Mouse (Mus musculus): ENCODE data around the gene Lmntd1. TPM values are rescaled to one million over a fixed set of nuclear protein-coding genes. Genes with fewer than 3 reads are reported as not detected.

The Lmntd1 gene
- polyA plus RNA-seq, 1 experiment = 0.04 TPM

DNA sequence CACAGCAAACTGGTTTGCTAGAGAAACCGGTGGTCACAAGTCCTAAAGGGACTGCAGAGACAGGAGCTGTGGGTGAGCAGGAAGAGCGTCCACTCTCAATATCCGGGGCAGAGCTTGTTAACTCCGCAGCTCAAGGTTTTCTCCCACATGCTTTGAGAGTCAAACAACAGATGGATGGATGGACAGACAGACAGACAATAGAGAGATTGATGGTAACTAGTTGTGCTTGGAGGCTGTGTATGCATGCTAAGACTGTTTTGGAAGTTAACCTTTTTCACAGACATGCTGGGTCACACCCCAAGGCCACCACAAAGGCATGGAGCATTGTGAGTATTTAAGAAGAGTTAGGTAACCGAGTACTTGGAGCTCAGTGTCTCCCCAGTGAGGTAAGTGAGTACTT is 5.4 kb downstream of the Lmntd1 start:
- TF ChIP-seq CTCF (IDR thresholded peaks at IDR 0.05; ENCODE audit: extremely low read depth, insufficient read depth, insufficient read length, insufficient replicate concordance) = no peak
- TF ChIP-seq POLR2A (IDR thresholded peaks at IDR 0.05; ENCODE audit: low read depth, low read length) = no peak
- whole genome bisulfite sequencing = 92% methylated on average over 5 of the region's 5 CpGs
- no peak overlapping the region for H3K4me3 ChIP-seq (ENCODE audit: extremely low read depth, insufficient read depth, insufficient read length)
- no peak overlapping the region for H3K27ac ChIP-seq (ENCODE audit: insufficient read depth, low read length)
- H3K27me3 ChIP-seq (ENCODE audit: control insufficient read depth, insufficient read depth, low read length) = no peaks in the 10 kb centered on the region
- H3K36me3 ChIP-seq (ENCODE audit: control insufficient read depth, insufficient read depth, low read length) = no peaks in the 10 kb centered on the region
- H3K4me1 ChIP-seq (ENCODE audit: control insufficient read depth, insufficient read depth, insufficient read length) = no peaks in the 10 kb centered on the region
- DNase-seq (ENCODE audit: low read depth in 1 of 2, low spot score in 2 of 2) = no peak

DNA sequence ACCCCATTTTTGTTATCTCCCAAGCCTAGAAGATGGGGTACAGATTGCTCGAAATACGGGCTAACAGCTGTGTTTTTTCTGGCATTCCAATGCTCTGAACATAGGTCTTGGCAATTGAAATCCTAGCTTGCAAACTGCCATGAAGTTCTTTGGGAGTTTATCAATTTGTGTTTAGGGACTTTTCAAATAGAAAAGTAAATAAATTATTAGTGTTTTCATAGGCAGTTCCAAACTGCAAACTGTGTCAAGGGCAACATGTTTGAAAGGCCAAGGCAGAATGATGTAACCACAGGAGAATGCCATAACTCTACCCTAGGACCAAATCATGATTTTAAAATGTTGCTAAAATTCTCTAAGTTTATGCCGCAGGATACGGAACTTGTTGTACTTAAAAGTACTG is 6.4 kb downstream of the Lmntd1 start:
- 94% methylated on average over 4 of the region's 4 CpGs for WGBS
- no peak for DNase-seq (ENCODE audit: low read depth in 1 of 2, low spot score in 2 of 2)
- no peaks in the 10 kb centered on the region for H3K27me3 ChIP-seq (ENCODE audit: control insufficient read depth, insufficient read depth, low read length)
- H3K4me1 ChIP-seq (ENCODE audit: control insufficient read depth, insufficient read depth, insufficient read length) = no peaks in the 10 kb centered on the region
- no peak overlapping the region for H3K4me3 ChIP-seq (ENCODE audit: extremely low read depth, insufficient read depth, insufficient read length)
- H3K36me3 ChIP-seq (ENCODE audit: control insufficient read depth, insufficient read depth, low read length) = no peaks in the 10 kb centered on the region
- no peak overlapping the region for H3K27ac ChIP-seq (ENCODE audit: insufficient read depth, low read length)
- no peak for TF ChIP-seq CTCF (IDR thresholded peaks at IDR 0.05; ENCODE audit: extremely low read depth, insufficient read depth, insufficient read length, insufficient replicate concordance)
- no peak for TF ChIP-seq POLR2A (IDR thresholded peaks at IDR 0.05; ENCODE audit: low read depth, low read length)

- no peak for DNase-seq (ENCODE audit: low read depth in 1 of 2, low spot score in 2 of 2)
- 45% methylated on average over 3 of the region's 3 CpGs for WGBS
- TF ChIP-seq POLR2A (IDR thresholded peaks at IDR 0.05; ENCODE audit: low read depth, low read length) = no peak
- Histone ChIP-seq H3K27me3 (ENCODE audit: control insufficient read depth, insufficient read depth, low read length) (no peaks in the 10 kb centered on the region), H3K4me3 (ENCODE audit: extremely low read depth, insufficient read depth, insufficient read length) (no peak overlapping the region), H3K4me1 (ENCODE audit: control insufficient read depth, insufficient read depth, insufficient read length) (no peaks in the 10 kb centered on the region), H3K27ac (ENCODE audit: insufficient read depth, low read length) (no peak overlapping the region), H3K36me3 (ENCODE audit: control insufficient read depth, insufficient read depth, low read length) (no peaks in the 10 kb centered on the region)
These were observed 8.9 kb downstream of the Lmntd1 start for GRCm38 (mm10) chr6:145605203-145605602.

DNA sequence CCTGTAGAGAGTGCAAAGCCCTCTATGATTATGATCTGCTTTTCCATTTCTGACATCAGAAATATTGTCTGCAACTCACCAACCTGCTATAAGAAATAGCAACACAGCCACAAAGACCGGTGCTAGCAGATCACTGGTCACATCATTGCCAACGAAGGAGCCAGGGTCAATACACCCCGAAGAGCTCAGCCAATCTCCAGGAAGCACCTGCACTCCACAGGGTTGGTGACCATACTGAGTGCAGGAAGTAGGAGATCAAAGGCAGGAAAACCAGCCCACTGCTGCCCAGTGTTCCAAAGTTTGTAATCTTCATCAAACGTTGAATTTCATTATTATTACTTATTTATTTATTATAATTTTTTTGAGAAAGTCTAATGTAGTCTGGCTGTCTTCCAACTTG is 9.5 kb downstream of the Lmntd1 start:
- 9% methylated on average over 4 of the region's 4 CpGs for WGBS
- Histone ChIP-seq H3K36me3 (ENCODE audit: control insufficient read depth, insufficient read depth, low read length) (no peaks in the 10 kb centered on the region), H3K27ac (ENCODE audit: insufficient read depth, low read length) (no peak overlapping the region), H3K27me3 (ENCODE audit: control insufficient read depth, insufficient read depth, low read length) (no peaks in the 10 kb centered on the region), H3K4me3 (ENCODE audit: extremely low read depth, insufficient read depth, insufficient read length) (no peak overlapping the region), H3K4me1 (ENCODE audit: control insufficient read depth, insufficient read depth, insufficient read length) (no peaks in the 10 kb centered on the region)
- DNase-seq (ENCODE audit: low read depth in 1 of 2, low spot score in 2 of 2) = no peak
- TF ChIP-seq POLR2A (IDR thresholded peaks at IDR 0.05; ENCODE audit: low read depth, low read length) (no peak), CTCF (IDR thresholded peaks at IDR 0.05; ENCODE audit: extremely low read depth, insufficient read depth, insufficient read length, insufficient replicate concordance) (no peak)

DNA sequence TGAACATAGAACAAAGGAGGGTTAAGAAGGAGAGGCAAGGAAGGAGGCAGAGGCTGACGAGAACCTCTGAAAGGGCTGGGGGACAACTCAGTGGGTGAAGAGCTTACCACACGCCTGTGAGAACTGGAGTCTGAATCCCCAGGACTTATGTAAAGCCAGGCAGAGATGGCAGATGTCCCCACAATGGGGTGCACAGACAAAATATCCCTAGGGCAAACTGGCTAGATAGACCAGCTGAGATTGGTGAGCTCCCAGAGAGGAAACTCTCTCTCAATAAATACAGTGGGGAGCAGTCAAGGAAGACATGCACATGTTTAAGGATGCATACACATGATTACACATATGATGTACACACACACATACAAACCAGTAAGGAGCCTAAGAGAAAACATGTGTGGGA is 10.0 kb downstream of the Lmntd1 start:
- Histone ChIP-seq H3K4me3 (ENCODE audit: extremely low read depth, insufficient read depth, insufficient read length) (no peak overlapping the region), H3K4me1 (ENCODE audit: control insufficient read depth, insufficient read depth, insufficient read length) (no peaks in the 10 kb centered on the region), H3K27ac (ENCODE audit: insufficient read depth, low read length) (no peak overlapping the region), H3K36me3 (ENCODE audit: control insufficient read depth, insufficient read depth, low read length) (no peaks in the 10 kb centered on the region), H3K27me3 (ENCODE audit: control insufficient read depth, insufficient read depth, low read length) (no peaks in the 10 kb centered on the region)
- TF ChIP-seq POLR2A (IDR thresholded peaks at IDR 0.05; ENCODE audit: low read depth, low read length) (no peak), CTCF (IDR thresholded peaks at IDR 0.05; ENCODE audit: extremely low read depth, insufficient read depth, insufficient read length, insufficient replicate concordance) (no peak)
- no peak for DNase-seq (ENCODE audit: low read depth in 1 of 2, low spot score in 2 of 2)
- WGBS = 65% methylated on average over 2 of the region's 2 CpGs

GRCm38 (mm10) chr6:145598794-145599555 is 15.1 kb downstream of the Lmntd1 start:
- Histone ChIP-seq H3K4me3 (ENCODE audit: extremely low read depth, insufficient read depth, insufficient read length) (no peak overlapping the region), H3K4me1 (ENCODE audit: control insufficient read depth, insufficient read depth, insufficient read length) (no peaks in the 10 kb centered on the region), H3K27ac (ENCODE audit: insufficient read depth, low read length) (no peak overlapping the region), H3K36me3 (ENCODE audit: control insufficient read depth, insufficient read depth, low read length) (no peaks in the 10 kb centered on the region), H3K27me3 (ENCODE audit: control insufficient read depth, insufficient read depth, low read length) (no peaks in the 10 kb centered on the region)
- TF ChIP-seq POLR2A (IDR thresholded peaks at IDR 0.05; ENCODE audit: low read depth, low read length) (no peak), CTCF (IDR thresholded peaks at IDR 0.05; ENCODE audit: extremely low read depth, insufficient read depth, insufficient read length, insufficient replicate concordance) (no peak)
- 63% methylated on average over 11 of the region's 11 CpGs for WGBS
- peak; percentile 12 to 13 for DNase-seq (ENCODE audit: low read depth in 1 of 2, low spot score in 2 of 2)

GRCm38 (mm10) chr6:145595905-145596304 is 18.2 kb downstream of the Lmntd1 start:
- TF ChIP-seq POLR2A (IDR thresholded peaks at IDR 0.05; ENCODE audit: low read depth, low read length) (no peak), CTCF (IDR thresholded peaks at IDR 0.05; ENCODE audit: extremely low read depth, insufficient read depth, insufficient read length, insufficient replicate concordance) (no peak)
- 92% methylated on average over 4 of the region's 4 CpGs for WGBS
- H3K4me3 ChIP-seq (ENCODE audit: extremely low read depth, insufficient read depth, insufficient read length) = no peak overlapping the region

More at GRCm38 (mm10) chr6:145595905-145596304, 18.2 kb downstream of the Lmntd1 start:
- Histone ChIP-seq H3K27me3 (ENCODE audit: control insufficient read depth, insufficient read depth, low read length) (no peaks in the 10 kb centered on the region), H3K4me1 (ENCODE audit: control insufficient read depth, insufficient read depth, insufficient read length) (peaks cover 2% of the 10 kb centered on the region; the same call in 1 of the 2 replicates), H3K36me3 (ENCODE audit: control insufficient read depth, insufficient read depth, low read length) (no peaks in the 10 kb centered on the region), H3K27ac (ENCODE audit: insufficient read depth, low read length) (no peak overlapping the region)
- no peak for DNase-seq (ENCODE audit: low read depth in 1 of 2, low spot score in 2 of 2)
